In genomic region chrX:10201289-10201688, GRCm38 (mm10) we compare ENCODE assay signal across 9 mouse cellular contexts. TPM values are rescaled to one million over a fixed set of nuclear protein-coding genes. Genes with fewer than 3 reads are reported as not detected.
DNase-seq lines count a peak whose midpoint lies in the region; ATAC-seq and TF ChIP-seq lines count a peak whose summit lies in the region.
"Had no signal": no experiment of that assay in that cellular context is flagged by ENCODE, and none has a peak within 500 bp of the region (broad histone marks: within the 10 kb centered on the region; RNA-seq: fewer than 3 reads in every experiment).

No protein-coding gene starts in this region.

- peak; percentile 11 for DNase-seq in heart, adult 8-10 months (ENCODE audit: low spot score)
- peak; percentile 5 for DNase-seq in spleen, adult 2 months (ENCODE audit: low read depth in 1 of 2, low spot score in 2 of 2)
- no peak for DNase-seq in spleen, adult 12 weeks (ENCODE audit: low spot score)
- peak; percentile 32 for DNase-seq in c-Kit-positive CD71-positive TER-119-negative erythroid progenitor cells, embryonic 14.5 days (ENCODE audit: low read depth)
- DNase-seq in kidney, postnatal 10 days = peak; percentile 60
- peak; percentile 72 for DNase-seq in midbrain, postnatal 0 days (ENCODE audit: low spot score)

- TF ChIP-seq CTCF in spleen, adult 2 months (IDR thresholded peaks at IDR 0.05; ENCODE audit: extremely low read depth, insufficient read depth, insufficient read length, insufficient replicate concordance) = no peak
- TF ChIP-seq CTCF in midbrain, postnatal 0 days (IDR thresholded peaks at IDR 0.05) = peak; percentile 72

- no peak overlapping the region for H3K9ac ChIP-seq in heart, embryonic 12.5 days
- no peak overlapping the region for H3K9ac ChIP-seq in midbrain, postnatal 0 days (replicated peaks; ENCODE audit: low read length, poor library complexity, severe bottlenecking)

- TF ChIP-seq POLR2A in spleen, adult 2 months (IDR thresholded peaks at IDR 0.05; ENCODE audit: low read depth, low read length) = no peak

- H3K27me3 ChIP-seq in heart, embryonic 12.5 days (replicated peaks) = no peaks in the 10 kb centered on the region
- no peaks in the 10 kb centered on the region for H3K27me3 ChIP-seq in spleen, adult 2 months (ENCODE audit: control insufficient read depth, insufficient read depth, low read length)
- no peaks in the 10 kb centered on the region for H3K27me3 ChIP-seq in midbrain, postnatal 0 days (ENCODE audit: insufficient read depth, low read length)

- no peak overlapping the region for H3K4me3 ChIP-seq in heart, embryonic 12.5 days
- H3K4me3 ChIP-seq in spleen, adult 2 months (ENCODE audit: extremely low read depth, insufficient read depth, insufficient read length) = no peak overlapping the region
- H3K4me3 ChIP-seq in midbrain, postnatal 0 days (ENCODE audit: low read depth, low read length) = no peak overlapping the region

- peaks cover 5% of the 10 kb centered on the region; the same call in 1 of the 2 replicates for H3K36me3 ChIP-seq in heart, embryonic 12.5 days
- H3K36me3 ChIP-seq in spleen, adult 2 months (ENCODE audit: control insufficient read depth, insufficient read depth, low read length) = peaks cover 1% of the 10 kb centered on the region; the same call in 1 of the 2 replicates
- no peaks in the 10 kb centered on the region for H3K36me3 ChIP-seq in midbrain, postnatal 0 days (ENCODE audit: insufficient read depth, low read length)

- no peak for ATAC-seq in heart, embryonic 12.5 days (ENCODE audit: insufficient number of reproducible peaks, low FRiP score)
- ATAC-seq in midbrain, postnatal 0 days (ENCODE audit: low FRiP score) = no peak
- ATAC-seq in inflammation-experienced regulatory T-cells, adult 6 months = no peak

- no peaks in the 10 kb centered on the region for H3K9me3 ChIP-seq in heart, embryonic 12.5 days (replicated peaks)
- no peaks in the 10 kb centered on the region for H3K9me3 ChIP-seq in midbrain, postnatal 0 days (ENCODE audit: low read length)

- H3K27ac ChIP-seq in heart, embryonic 12.5 days (ENCODE audit: poor library complexity, severe bottlenecking) = no peak overlapping the region
- H3K27ac ChIP-seq in spleen, adult 2 months (ENCODE audit: insufficient read depth, low read length) = no peak overlapping the region
- no peak overlapping the region for H3K27ac ChIP-seq in midbrain, postnatal 0 days (ENCODE audit: low read depth, low read length)

- WGBS in heart, embryonic 12.5 days = 24% methylated on average over 2 of the region's 2 CpGs
- 22% methylated on average over 2 of the region's 2 CpGs for WGBS in spleen, adult 2 months
- 28% methylated on average over 2 of the region's 2 CpGs for WGBS in midbrain, postnatal 0 days

- no peaks in the 10 kb centered on the region for H3K4me1 ChIP-seq in heart, embryonic 12.5 days (replicated peaks)
- H3K4me1 ChIP-seq in spleen, adult 2 months (ENCODE audit: control insufficient read depth, insufficient read depth, insufficient read length) = no peaks in the 10 kb centered on the region
- H3K4me1 ChIP-seq in midbrain, postnatal 0 days (ENCODE audit: insufficient read depth, low read length) = no peaks in the 10 kb centered on the region

- no peak overlapping the region for H3K4me2 ChIP-seq in heart, embryonic 12.5 days
- H3K4me2 ChIP-seq in midbrain, postnatal 0 days (ENCODE audit: low read depth, low read length, poor library complexity, severe bottlenecking) = no peak overlapping the region

RNA-seq across cellular contexts. Expression of gene Rpgr, which starts 15.4 kb away (rescaled TPM):
- total RNA-seq in heart, adult 8-10 months (2022) = 1 to 10 TPM; 2.3 to 4.7 (median 3.3) TPM
- 12.0 and 12.5 TPM in 2 replicates for polyA plus RNA-seq in heart, embryonic 12.5 days (2016; fragmentation: Nextera tagmentation; extraction: Ambion mirVana)
- 0.25 and 0.47 TPM in 2 replicates for polyA plus RNA-seq in spleen, adult 2 months (2012; rRNA removed)
- 22.9 and 24.6 TPM in 2 replicates for total RNA-seq in midbrain, postnatal 0 days (2014; rRNA removed)
- polyA plus RNA-seq in midbrain, postnatal 0 days (2015; fragmentation: Nextera tagmentation; extraction: Ambion mirVana) = 25.4 and 28.4 TPM in 2 replicates
- polyA plus RNA-seq in inflammation-experienced regulatory T-cells, adult 6 months (2017; shearing (Covaris generic)) = 1 to 10 TPM; 3.4 to 5.6 (median 4.3) TPM

RNA-seq across cellular contexts. Expression of gene Otc, which starts 50.8 kb away (rescaled TPM):
- under 1 TPM in 1 of 4 experiments, not detected in 3; 0.11 TPM for total RNA-seq in heart, adult 8-10 months (2022)
- not detected in 2 replicates for polyA plus RNA-seq in heart, embryonic 12.5 days (2016; fragmentation: Nextera tagmentation; extraction: Ambion mirVana)
- polyA plus RNA-seq in spleen, adult 2 months (2012; rRNA removed) = not detected in 2 replicates
- not detected in 2 replicates for total RNA-seq in midbrain, postnatal 0 days (2014; rRNA removed)
- not detected in 2 replicates for polyA plus RNA-seq in midbrain, postnatal 0 days (2015; fragmentation: Nextera tagmentation; extraction: Ambion mirVana)
- polyA plus RNA-seq in inflammation-experienced regulatory T-cells, adult 6 months (2017; shearing (Covaris generic)) = not detected
- total RNA-seq: hematopoietic stem cell, adult 5-6 weeks had no signal
